Mouse (Mus musculus): ENCODE data around the gene Mob3c. TPM values are rescaled to one million over a fixed set of nuclear protein-coding genes. Genes with fewer than 3 reads are reported as not detected.
A peak's percentile ranks its signal among the peaks of the same experiment; 100 is the strongest.

The Mob3c gene
- 3.6 and 5.6 TPM in 2 replicates for polyA plus RNA-seq (2012; rRNA removed)
- 4.2 and 5.0 TPM in 2 replicates for polyA plus RNA-seq (2014; fragmentation: Nextera tagmentation; extraction: Ambion mirVana)

DNA sequence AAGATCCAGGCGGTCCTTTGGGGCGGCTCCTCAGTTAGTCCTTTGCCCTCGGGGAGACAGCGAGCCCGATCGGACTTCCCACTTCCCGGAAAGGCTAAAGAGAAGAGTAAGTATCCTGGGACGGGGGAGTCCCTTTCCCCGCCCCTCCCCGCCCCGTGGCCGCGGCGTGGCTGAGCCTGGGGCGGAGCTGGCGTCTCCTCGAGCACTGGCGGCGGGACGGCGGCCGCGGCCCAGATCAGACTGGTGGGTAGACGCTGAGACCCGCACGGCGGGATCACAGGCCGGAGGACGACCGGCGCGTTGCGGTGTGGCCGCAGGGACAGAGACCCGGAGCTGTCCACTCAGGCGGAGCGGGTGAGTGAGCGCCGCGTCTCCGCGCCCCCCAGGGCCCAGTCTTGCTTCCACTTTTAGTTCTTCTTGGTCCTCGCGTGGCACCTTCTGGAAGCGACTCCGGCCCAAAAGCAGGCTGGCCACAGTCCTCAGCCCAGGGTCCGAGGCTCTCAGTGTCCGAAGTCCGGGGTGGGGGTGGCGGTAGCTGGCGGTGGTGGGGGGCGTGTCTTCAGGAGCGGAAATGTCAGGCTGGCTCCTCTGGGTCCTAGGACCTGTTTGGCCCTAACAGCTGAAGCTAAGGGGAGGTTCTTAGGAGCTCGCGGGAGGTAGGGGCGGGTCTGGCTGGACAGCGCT lies at the start of gene Mob3c:
TSS of gene Mob3c (plus strand) at position 205 of the 684 bp plus-strand sequence.
- no peak for TF ChIP-seq EP300 (IDR thresholded peaks at IDR 0.05; ENCODE audit: low read depth)
- no peak; the same call in 1 of the 2 replicates for TF ChIP-seq CTCF (IDR thresholded peaks at IDR 0.05; ENCODE audit: low read depth)
- ATAC-seq (ENCODE audit: insufficient read depth) = peak; percentile 90
- no peaks in the 10 kb centered on the region for H3K9me3 ChIP-seq (ENCODE audit: control insufficient read depth, low read length)
- peaks cover 41 to 50% of the 10 kb centered on the region in 2 experiments for H3K4me1 ChIP-seq (replicated peaks; ENCODE audit: control insufficient read depth in 2 of 2, insufficient read depth in 2 of 2, low read length in 1 of 2)
- DNase-seq (ENCODE audit: low read depth in 3 of 3, low spot score in 3 of 3) = peak; percentile 67 to 74 (median 72)
- peak within 1 kb of the TSS; percentile 79 to 90 for H3K4me3 ChIP-seq (ENCODE audit: insufficient read depth in 1 of 2, low read depth in 2 of 2, low read length in 2 of 2)
- H3K27me3 ChIP-seq (ENCODE audit: control insufficient read depth, insufficient read depth, low read length) = no peaks in the 10 kb centered on the region
- WGBS (ENCODE audit: insufficient replicate concordance) = under 1% methylated on average over 48 of the region's 57 CpGs
- H3K36me3 ChIP-seq (replicated peaks; ENCODE audit: control insufficient read depth, insufficient read depth, low read depth) = peaks cover 8% of the 10 kb centered on the region; the same call in 1 of the 2 replicates
- peak within 1 kb of the TSS; percentile 81 for H3K9ac ChIP-seq (replicated peaks)
- H3K27ac ChIP-seq = peak within 1 kb of the TSS; percentile 71
- H3K4me2 ChIP-seq (ENCODE audit: low read depth) = peak within 1 kb of the TSS; percentile 93

DNA sequence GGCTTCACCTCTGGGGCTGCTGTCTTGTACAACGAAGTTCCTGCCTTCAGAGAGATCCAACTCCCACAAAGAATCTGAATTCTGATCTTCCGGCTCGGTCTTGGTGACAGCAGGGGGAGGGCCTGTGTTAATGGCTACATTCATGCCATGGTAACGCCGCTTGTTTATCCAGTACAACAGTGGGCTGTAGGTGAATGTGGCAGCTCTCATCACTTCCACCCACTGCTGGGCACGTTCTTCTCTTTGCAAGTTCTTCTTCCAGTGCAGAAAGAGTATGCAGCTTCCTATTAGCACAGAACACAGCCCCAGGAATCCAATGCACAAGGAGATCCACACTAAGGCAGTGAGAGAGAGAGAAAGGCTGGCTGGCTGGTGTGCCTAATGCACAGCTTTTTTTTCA lies 47.6 kb upstream of the Mob3c start:
- Histone ChIP-seq H3K4me2 (ENCODE audit: low read depth) (no peak overlapping the region), H3K4me3 (ENCODE audit: insufficient read depth in 1 of 2, low read depth in 2 of 2, low read length in 2 of 2) (no peak overlapping the region), H3K27ac (no peak overlapping the region), H3K9ac (replicated peaks) (no peak overlapping the region), H3K9me3 (ENCODE audit: control insufficient read depth, low read length) (no peaks in the 10 kb centered on the region), H3K4me1 (replicated peaks; ENCODE audit: control insufficient read depth in 2 of 2, insufficient read depth in 2 of 2, low read length in 1 of 2) (peaks cover 4 to 5% of the 10 kb centered on the region in 2 experiments), H3K36me3 (replicated peaks; ENCODE audit: control insufficient read depth, insufficient read depth, low read depth) (no peaks in the 10 kb centered on the region; the same call in 1 of the 2 replicates), H3K27me3 (ENCODE audit: control insufficient read depth, insufficient read depth, low read length) (no peaks in the 10 kb centered on the region)
- WGBS (ENCODE audit: insufficient replicate concordance) = 50% methylated on average over 6 of the region's 6 CpGs
- ATAC-seq (ENCODE audit: insufficient read depth) = no peak
- TF ChIP-seq EP300 (IDR thresholded peaks at IDR 0.05; ENCODE audit: low read depth) (no peak), CTCF (IDR thresholded peaks at IDR 0.05; ENCODE audit: low read depth) (no peak)
- no peak for DNase-seq (ENCODE audit: low read depth in 3 of 3, low spot score in 3 of 3)

DNA sequence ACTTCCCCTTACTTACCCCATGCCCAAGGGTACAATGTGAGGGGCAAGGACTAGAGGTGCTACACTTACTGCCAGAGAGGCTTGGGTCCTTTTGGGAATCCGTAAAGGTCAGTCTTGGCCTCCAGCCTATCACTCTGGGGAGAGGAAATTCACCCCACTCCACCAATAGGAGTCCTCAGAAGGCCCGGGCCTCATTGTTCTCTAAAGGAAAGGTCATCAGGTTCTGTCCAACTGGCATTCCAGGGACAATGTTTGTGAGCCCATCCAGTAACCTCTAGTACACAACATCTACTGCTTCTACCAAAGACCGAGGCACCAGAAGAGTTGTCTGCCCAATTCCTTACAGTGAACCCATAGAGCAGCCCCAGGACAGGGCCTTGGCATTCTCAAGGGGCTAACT lies 47.0 kb upstream of the Mob3c start, which contains the start of gene Tex38:
TSS of gene Tex38 (minus strand) at position 101 of the 400 bp plus-strand sequence.
- H3K4me2 ChIP-seq (ENCODE audit: low read depth) = no peak within 1 kb of the TSS
- H3K9me3 ChIP-seq (ENCODE audit: control insufficient read depth, low read length) = no peaks in the 10 kb centered on the region
- no peak within 1 kb of the TSS for H3K4me3 ChIP-seq (ENCODE audit: insufficient read depth in 1 of 2, low read depth in 2 of 2, low read length in 2 of 2)
- H3K4me1 ChIP-seq (replicated peaks; ENCODE audit: control insufficient read depth in 2 of 2, insufficient read depth in 2 of 2, low read length in 1 of 2) = peaks cover 7 to 11% of the 10 kb centered on the region in 2 experiments
- H3K36me3 ChIP-seq (replicated peaks; ENCODE audit: control insufficient read depth, insufficient read depth, low read depth) = no peaks in the 10 kb centered on the region; the same call in 1 of the 2 replicates
- TF ChIP-seq CTCF (IDR thresholded peaks at IDR 0.05; ENCODE audit: low read depth) = no peak
- no peak for TF ChIP-seq EP300 (IDR thresholded peaks at IDR 0.05; ENCODE audit: low read depth)
- no peak within 1 kb of the TSS for H3K9ac ChIP-seq (replicated peaks)
- 58% methylated on average over 3 of the region's 3 CpGs for WGBS (ENCODE audit: insufficient replicate concordance)
- ATAC-seq (ENCODE audit: insufficient read depth) = no peak
- H3K27ac ChIP-seq = no peak within 1 kb of the TSS
- no peaks in the 10 kb centered on the region for H3K27me3 ChIP-seq (ENCODE audit: control insufficient read depth, insufficient read depth, low read length)
- no peak for DNase-seq (ENCODE audit: low read depth in 3 of 3, low spot score in 3 of 3)

DNA sequence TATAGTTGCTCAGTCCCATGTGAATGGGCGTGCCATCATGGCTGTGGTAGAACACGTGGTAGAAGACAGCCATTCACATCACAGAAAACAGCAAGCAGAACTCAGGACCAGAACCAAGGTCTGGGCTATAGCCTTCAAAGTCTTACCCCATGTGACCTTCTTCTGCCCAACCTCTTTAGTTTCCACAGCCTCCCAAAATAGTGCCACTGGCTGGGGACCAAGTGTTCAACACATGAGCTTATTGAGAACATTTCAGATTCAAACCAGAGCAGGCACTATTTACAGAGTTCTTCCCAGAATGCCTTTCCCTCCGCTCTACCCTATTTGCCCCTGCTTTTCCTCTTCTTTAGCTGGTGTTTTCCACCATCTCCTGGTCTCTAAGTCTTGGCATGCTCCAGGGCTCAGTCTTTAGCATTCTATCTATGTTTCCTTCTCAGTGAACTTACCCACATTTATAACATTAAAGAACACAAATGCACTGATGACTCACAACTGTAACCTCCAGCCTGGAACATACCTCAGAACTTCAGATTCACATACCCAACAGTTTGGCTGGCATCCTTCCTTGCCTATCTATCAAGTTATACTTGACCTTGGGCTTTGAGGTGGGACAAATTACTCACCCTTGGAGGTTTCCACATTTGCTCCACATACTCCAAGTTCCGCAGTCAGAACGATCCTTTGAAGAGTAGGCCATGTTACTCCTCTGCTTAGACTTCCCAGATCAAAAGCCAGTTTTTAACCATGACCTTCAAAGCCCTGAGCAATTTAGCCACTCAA lies 45.7 kb upstream of the Mob3c start:
- H3K4me1 ChIP-seq (replicated peaks; ENCODE audit: control insufficient read depth in 2 of 2, insufficient read depth in 2 of 2, low read length in 1 of 2) = peaks cover 7 to 11% of the 10 kb centered on the region in 2 experiments
- no peak for DNase-seq (ENCODE audit: low read depth in 3 of 3, low spot score in 3 of 3)
- no peak overlapping the region for H3K27ac ChIP-seq
- H3K4me2 ChIP-seq (ENCODE audit: low read depth) = no peak overlapping the region
- ATAC-seq (ENCODE audit: insufficient read depth) = no peak
- H3K27me3 ChIP-seq (ENCODE audit: control insufficient read depth, insufficient read depth, low read length) = no peaks in the 10 kb centered on the region
- H3K36me3 ChIP-seq (replicated peaks; ENCODE audit: control insufficient read depth, insufficient read depth, low read depth) = no peaks in the 10 kb centered on the region; the same call in 1 of the 2 replicates
- WGBS (ENCODE audit: insufficient replicate concordance) = 69% methylated on average over 5 of the region's 5 CpGs
- no peak overlapping the region for H3K4me3 ChIP-seq (ENCODE audit: insufficient read depth in 1 of 2, low read depth in 2 of 2, low read length in 2 of 2)
- H3K9me3 ChIP-seq (ENCODE audit: control insufficient read depth, low read length) = no peaks in the 10 kb centered on the region
- H3K9ac ChIP-seq (replicated peaks) = no peak overlapping the region
- no peak for TF ChIP-seq EP300 (IDR thresholded peaks at IDR 0.05; ENCODE audit: low read depth)
- TF ChIP-seq CTCF (IDR thresholded peaks at IDR 0.05; ENCODE audit: low read depth) = no peak
